Mouse (Mus musculus) urinary bladder, postnatal 36 days (tissue): Measurements from ENCODE around the gene Olfr370.
A peak's percentile ranks its signal among the peaks of the same experiment; 100 is the strongest.

ENCODE experiments used
- DNase-seq, 2 experiments: peaks; one replicate each; pipeline ENCODE4 v3.0.0; 2022; ENCODE audit warnings: low spot score in 2 of 2, mixed read lengths in 1 of 2

Olfr370 gene

GRCm38 (mm10) chr8:83575561-83576515, 40.3 kb downstream of the Olfr370 start:
- DNase-seq = no peak

GRCm38 (mm10) chr8:83576516-83576895, 40.9 kb downstream of the Olfr370 start:
- DNase-seq = no peak

GRCm38 (mm10) chr8:83576921-83577320, 41.3 kb downstream of the Olfr370 start:
- DNase-seq = no peak

GRCm38 (mm10) chr8:83577384-83577791, 41.8 kb downstream of the Olfr370 start:
- DNase-seq = no peak

- no peak for DNase-seq
Observed at GRCm38 (mm10) chr8:83578131-83579055, 42.8 kb downstream of the Olfr370 start.

GRCm38 (mm10) chr8:83579676-83580075, 44.1 kb downstream of the Olfr370 start:
- no peak for DNase-seq

GRCm38 (mm10) chr8:83580826-83581225, 45.2 kb downstream of the Olfr370 start:
- no peak for DNase-seq

- no peak for DNase-seq
Observed at GRCm38 (mm10) chr8:83582226-83582625, 46.6 kb downstream of the Olfr370 start.

- no peak for DNase-seq
Observed at GRCm38 (mm10) chr8:83583236-83583635, 47.7 kb downstream of the Olfr370 start.

GRCm38 (mm10) chr8:83584771-83585170, 49.2 kb downstream of the Olfr370 start:
- DNase-seq = no peak

- DNase-seq = no peak
Observed at GRCm38 (mm10) chr8:83585333-83585732, 49.8 kb downstream of the Olfr370 start.

- DNase-seq = no peak
Observed at GRCm38 (mm10) chr8:83587644-83588043, 52.1 kb downstream of the Olfr370 start.

- DNase-seq = no peak
Observed at GRCm38 (mm10) chr8:83588886-83589285, 53.3 kb downstream of the Olfr370 start.

- no peak for DNase-seq
Observed at GRCm38 (mm10) chr8:83590488-83591023, 55.0 kb downstream of the Olfr370 start.

GRCm38 (mm10) chr8:83592682-83593081, 57.1 kb downstream of the Olfr370 start:
- DNase-seq = no peak

GRCm38 (mm10) chr8:83593325-83594166, 58.0 kb downstream of the Olfr370 start:
- no peak for DNase-seq

GRCm38 (mm10) chr8:83594167-83595049, 58.8 kb downstream of the Olfr370 start:
- DNase-seq = peak; percentile 91 to 96
